Mouse (Mus musculus): ENCODE data around the gene Tmem170b. TPM values are rescaled to one million over a fixed set of nuclear protein-coding genes. Genes with fewer than 3 reads are reported as not detected.

Tmem170b gene
- total RNA-seq, 2 experiments from 2014 or later: 24.8 to 29.0 TPM

- intact Hi-C loops (cut with DNase I): no loop called here
- Histone ChIP-seq H3K4me3 (no peak overlapping the region), H3K27ac (no peak overlapping the region)
- TF ChIP-seq CTCF (IDR thresholded peaks at IDR 0.05): no peak
- no peak for DNase-seq
These were observed 20.8 kb upstream of the Tmem170b start for GRCm38 (mm10) chr13:41584896-41585295.

GRCm38 (mm10) chr13:41596678-41597077, 9.0 kb upstream of the Tmem170b start:
- TF ChIP-seq CTCF (IDR thresholded peaks at IDR 0.05): no peak
- intact Hi-C loops (cut with DNase I): no loop called here
- H3K4me3 ChIP-seq: no peak overlapping the region
- H3K27ac ChIP-seq: no peak overlapping the region
- DNase-seq: no peak

GRCm38 (mm10) chr13:41599977-41600376, 5.7 kb upstream of the Tmem170b start:
- intact Hi-C loops (cut with DNase I): no loop called here
- no peak for DNase-seq
- no peak overlapping the region for H3K4me3 ChIP-seq
- TF ChIP-seq CTCF (IDR thresholded peaks at IDR 0.05): no peak
- no peak overlapping the region for H3K27ac ChIP-seq

GRCm38 (mm10) chr13:41601056-41601455, 4.7 kb upstream of the Tmem170b start:
- no peak for DNase-seq
- Histone ChIP-seq H3K4me3 (no peak overlapping the region), H3K27ac (no peak overlapping the region)
- TF ChIP-seq CTCF (IDR thresholded peaks at IDR 0.05): no peak
- intact Hi-C loops (cut with DNase I): no loop called here

GRCm38 (mm10) chr13:41603921-41604466, 1.7 kb upstream of the Tmem170b start:
- intact Hi-C loops (cut with DNase I): no loop called here
- H3K4me3 ChIP-seq: no peak overlapping the region
- no peak for DNase-seq
- TF ChIP-seq CTCF (IDR thresholded peaks at IDR 0.05): no peak
- peak overlapping the region; percentile 99 for H3K27ac ChIP-seq

- peak overlapping the region; percentile 80 for H3K4me3 ChIP-seq
- intact Hi-C loops (cut with DNase I): no loop called here
- DNase-seq: peak; percentile 74
- no peak for TF ChIP-seq CTCF (IDR thresholded peaks at IDR 0.05)
- peak overlapping the region; percentile 99 for H3K27ac ChIP-seq
These were observed 634 bp downstream of the Tmem170b start for GRCm38 (mm10) chr13:41606081-41607000.

GRCm38 (mm10) chr13:41607589-41607988, 1.9 kb downstream of the Tmem170b start:
- intact Hi-C loops (cut with DNase I): no loop called here
- H3K27ac ChIP-seq: peak overlapping the region; percentile 99
- no peak for TF ChIP-seq CTCF (IDR thresholded peaks at IDR 0.05)
- peak overlapping the region; percentile 80; the same call in 1 of the 2 replicates for H3K4me3 ChIP-seq
- no peak for DNase-seq

GRCm38 (mm10) chr13:41608559-41608958, 2.9 kb downstream of the Tmem170b start:
- DNase-seq: no peak
- Histone ChIP-seq H3K27ac (peak overlapping the region; percentile 99; the same call in 1 of the 2 replicates), H3K4me3 (no peak overlapping the region)
- no peak for TF ChIP-seq CTCF (IDR thresholded peaks at IDR 0.05)
- intact Hi-C loops (cut with DNase I): no loop called here

GRCm38 (mm10) chr13:41611046-41611445, 5.3 kb downstream of the Tmem170b start:
- DNase-seq: no peak
- Histone ChIP-seq H3K4me3 (no peak overlapping the region), H3K27ac (peak overlapping the region; percentile 63)
- intact Hi-C loops (cut with DNase I): no loop called here
- TF ChIP-seq CTCF (IDR thresholded peaks at IDR 0.05): no peak

- no peak overlapping the region for H3K4me3 ChIP-seq
- no peak for TF ChIP-seq CTCF (IDR thresholded peaks at IDR 0.05)
- intact Hi-C loops (cut with DNase I): no loop called here
- no peak for DNase-seq
- H3K27ac ChIP-seq: no peak overlapping the region
These were observed 8.8 kb downstream of the Tmem170b start for GRCm38 (mm10) chr13:41614539-41614938.

GRCm38 (mm10) chr13:41614982-41615381, 9.3 kb downstream of the Tmem170b start:
- no peak for TF ChIP-seq CTCF (IDR thresholded peaks at IDR 0.05)
- no peak overlapping the region for H3K27ac ChIP-seq
- DNase-seq: no peak
- intact Hi-C loops (cut with DNase I): no loop called here
- H3K4me3 ChIP-seq: no peak overlapping the region

GRCm38 (mm10) chr13:41619470-41619869, 13.8 kb downstream of the Tmem170b start:
- no peak for DNase-seq
- Histone ChIP-seq H3K4me3 (no peak overlapping the region), H3K27ac (peak overlapping the region; percentile 13; the same call in 1 of the 2 replicates)
- intact Hi-C loops (cut with DNase I): no loop called here
- no peak for TF ChIP-seq CTCF (IDR thresholded peaks at IDR 0.05)

- no peak for DNase-seq
- no peak overlapping the region for H3K27ac ChIP-seq
- intact Hi-C loops (cut with DNase I): no loop called here
- H3K4me3 ChIP-seq: no peak overlapping the region
- TF ChIP-seq CTCF (IDR thresholded peaks at IDR 0.05): no peak
These were observed 14.4 kb downstream of the Tmem170b start for GRCm38 (mm10) chr13:41620132-41620531.
